Mouse (Mus musculus): ENCODE results near the gene Snx18. TPM values are rescaled to one million over a fixed set of nuclear protein-coding genes. Genes with fewer than 3 reads are reported as not detected.

Gene Snx18
- 10.3 and 14.2 TPM in 2 replicates for polyA plus RNA-seq (2015; fragmentation: Nextera tagmentation; extraction: Ambion mirVana)

DNA sequence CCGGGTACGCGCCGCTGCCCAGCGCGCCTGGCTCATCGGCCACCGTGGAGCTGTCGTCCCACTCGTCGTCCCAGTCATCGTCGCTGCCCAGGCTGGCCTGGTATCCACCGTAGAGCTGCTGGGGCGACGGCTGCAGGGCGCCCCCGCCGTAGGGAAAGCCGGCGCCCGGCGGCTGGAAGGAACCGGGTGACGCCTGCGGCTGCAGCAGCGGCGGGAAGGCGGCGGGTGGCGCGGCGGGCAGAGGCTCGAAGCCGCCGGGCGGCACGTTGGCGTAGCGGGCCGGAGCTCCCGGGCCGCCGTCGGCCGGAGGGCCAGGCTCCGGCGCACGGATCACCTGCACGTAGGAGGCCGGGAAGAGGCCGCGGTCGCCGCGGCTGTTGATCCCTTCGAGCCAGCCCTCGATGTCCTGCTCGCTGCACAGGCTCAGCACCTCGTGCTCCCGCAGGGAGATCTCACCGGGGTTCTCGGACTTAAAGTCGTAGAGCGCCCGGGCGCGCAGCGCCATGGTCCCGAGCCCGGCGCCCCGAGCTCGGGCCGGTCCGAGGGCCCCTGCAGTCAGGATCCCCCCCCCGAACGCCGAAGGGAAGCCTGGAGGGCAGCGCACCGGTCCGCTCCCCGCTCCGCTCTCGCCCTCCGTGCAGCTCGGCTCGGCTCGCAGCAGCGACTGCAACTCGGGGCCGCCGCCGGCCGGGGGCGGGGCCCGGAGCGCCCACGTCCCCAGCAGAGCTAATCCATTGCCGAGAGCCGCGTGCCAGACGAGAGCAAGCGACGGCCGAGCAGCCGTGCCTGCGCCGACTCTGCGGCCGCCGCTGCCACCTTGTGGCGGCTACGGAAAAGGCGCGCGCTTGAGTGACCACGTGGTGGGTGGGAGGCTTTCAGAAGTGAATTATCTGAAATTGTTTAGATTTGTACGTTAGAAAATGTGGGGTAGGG, at the start of gene Snx18:
Gene Snx18 (minus strand): TSS at position 674 of the 933 bp plus-strand sequence.

GRCm38 (mm10) chr13:113663151-113663779, 44.9 kb upstream of the Snx18 start, which contains the start of gene Hspb3:
TSS of gene Hspb3 (minus strand) at chr13:113663676.

Other genes with a start within 250 kb of the Snx18 start
- gene Hspb3, start 45.1 kb upstream of the Snx18 start, polyA plus RNA-seq (2015; fragmentation: Nextera tagmentation; extraction: Ambion mirVana) = 0.40 and 0.41 TPM in 2 replicates
- gene Arl15, start 175.9 kb upstream of the Snx18 start, polyA plus RNA-seq (2015; fragmentation: Nextera tagmentation; extraction: Ambion mirVana) = 13.4 and 14.8 TPM in 2 replicates